Mouse (Mus musculus) kidney, adult 2 months (tissue): ENCODE data around the gene Ccdc15.

Experiments used
- CTCF ChIP-seq: fragments of 200-500 bp; conservative IDR thresholded peaks from 2 replicates; pipeline ENCODE4 v1.5.1; 2011; ENCODE audit warnings: low read depth, mild to moderate bottlenecking, control low read depth, low read length, moderate library complexity, mixed read lengths; ENCODE audit not compliant: insufficient read depth, insufficient read length
- POLR2A ChIP-seq: fragments of 200-500 bp; IDR thresholded peaks from one replicate; pipeline ENCODE4 v1.6.1; 2011; ENCODE audit warnings: low read depth, low read length, control low read depth

DNA sequence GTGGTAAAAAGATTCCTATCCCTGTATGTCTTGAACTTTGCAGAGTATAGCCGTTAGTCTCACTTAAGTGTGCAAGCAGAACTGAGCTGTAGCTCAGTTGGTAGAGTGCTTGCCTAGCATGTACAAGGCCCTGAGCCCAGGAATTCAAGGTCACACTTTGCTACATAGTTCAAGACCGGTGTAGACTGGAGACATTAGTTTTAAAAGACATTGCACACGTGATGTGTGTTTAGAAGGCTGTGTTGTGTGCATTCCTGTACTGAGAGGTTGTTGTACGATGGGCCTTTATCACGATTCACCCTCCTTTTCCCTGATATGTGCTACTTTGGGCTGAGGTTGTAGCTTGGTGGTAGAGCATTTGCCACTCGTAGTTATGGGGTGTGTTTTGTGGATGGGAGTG, 97.6 kb downstream of the Ccdc15 start:
- no peak for TF ChIP-seq POLR2A
- no peak for TF ChIP-seq CTCF
